Mouse (Mus musculus): ENCODE results near the gene 2310061N02Rik. TPM values are rescaled to one million over a fixed set of nuclear protein-coding genes. Genes with fewer than 3 reads are reported as not detected.
"Not testable (repeated sequence)": the region's sequence is repeated elsewhere in the genome, so short reads cannot be mapped to it uniquely, and the experiment has no call there.

The 2310061N02Rik gene
- not detected in 2 replicates for polyA plus RNA-seq (2014; fragmentation: Nextera tagmentation; extraction: Ambion mirVana)

GRCm38 (mm10) chr16:88707496-88708012 is at the start of gene 2310061N02Rik:
Gene 2310061N02Rik (minus strand): TSS chr16:88707962.
- H3K4me1 ChIP-seq (ENCODE audit: control insufficient read depth in 2 of 2, insufficient read depth in 2 of 2, low read length in 2 of 2): no peaks in the 10 kb centered on the region
- ATAC-seq (ENCODE audit: insufficient number of reproducible peaks, insufficient read depth, low FRiP score, low read depth): no peak
- WGBS: 78% methylated on average over 10 of the region's 10 CpGs
- H3K27me3 ChIP-seq (ENCODE audit: control insufficient read depth, insufficient read depth, low read length): no peaks in the 10 kb centered on the region
- no peaks in the 10 kb centered on the region for H3K36me3 ChIP-seq (ENCODE audit: control insufficient read depth, insufficient read depth, low read length)
- H3K4me2 ChIP-seq (ENCODE audit: low read length): no peak within 1 kb of the TSS
- no peak within 1 kb of the TSS for H3K9ac ChIP-seq (ENCODE audit: low read length)
- H3K27ac ChIP-seq (replicated peaks in 1 of 2; ENCODE audit: control insufficient read depth in 1 of 2, insufficient read depth in 1 of 2, low read depth in 2 of 2, low read length in 2 of 2): no peak within 1 kb of the TSS
- H3K4me3 ChIP-seq (ENCODE audit: control insufficient read depth in 1 of 2, insufficient read depth in 1 of 2, low read depth in 1 of 2, low read length in 2 of 2): no peak within 1 kb of the TSS
- H3K9me3 ChIP-seq (ENCODE audit: control insufficient read depth, low read length): no peaks in the 10 kb centered on the region

- H3K36me3 ChIP-seq (ENCODE audit: control insufficient read depth, insufficient read depth, low read length); ATAC-seq (ENCODE audit: insufficient number of reproducible peaks, insufficient read depth, low FRiP score, low read depth); H3K9me3 ChIP-seq (ENCODE audit: control insufficient read depth, low read length); H3K4me2 ChIP-seq (ENCODE audit: low read length); H3K4me1 ChIP-seq (ENCODE audit: control insufficient read depth in 2 of 2, insufficient read depth in 2 of 2, low read length in 2 of 2); H3K27me3 ChIP-seq (ENCODE audit: control insufficient read depth, insufficient read depth, low read length); H3K27ac ChIP-seq (replicated peaks in 1 of 2; ENCODE audit: control insufficient read depth in 1 of 2, insufficient read depth in 1 of 2, low read depth in 2 of 2, low read length in 2 of 2); H3K9ac ChIP-seq (ENCODE audit: low read length); H3K4me3 ChIP-seq (ENCODE audit: control insufficient read depth in 1 of 2, insufficient read depth in 1 of 2, low read depth in 1 of 2, low read length in 2 of 2): not testable (repeated sequence)
- WGBS: 69% methylated on average over 3 of the region's 3 CpGs
Measured at GRCm38 (mm10) chr16:88751535-88751934, 43.8 kb upstream of the 2310061N02Rik start, which contains the start of gene Krtap13. Gene Krtap13 (minus strand): TSS chr16:88751635.

DNA sequence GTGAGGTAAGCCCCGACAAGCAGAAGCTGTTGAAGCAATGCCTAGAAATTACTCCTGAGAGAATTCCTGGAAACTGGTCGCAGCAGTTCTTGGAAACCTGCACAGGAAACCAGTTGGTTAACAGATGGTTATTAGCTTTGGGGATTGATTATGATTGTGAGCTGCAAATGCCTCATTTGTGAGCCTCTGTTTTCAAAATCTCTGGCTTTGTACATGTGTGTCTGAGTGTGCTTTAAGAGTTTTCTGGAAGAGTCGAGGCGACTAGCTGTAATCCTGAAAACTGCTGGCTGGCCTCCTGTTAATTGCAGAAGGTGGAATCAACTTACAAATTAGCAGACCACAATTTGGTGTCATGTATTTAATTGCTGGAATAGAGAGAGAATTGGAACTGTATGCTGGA is 40.2 kb upstream of the 2310061N02Rik start:
- H3K27ac ChIP-seq (replicated peaks in 1 of 2; ENCODE audit: control insufficient read depth in 1 of 2, insufficient read depth in 1 of 2, low read depth in 2 of 2, low read length in 2 of 2): no peak overlapping the region
- no peaks in the 10 kb centered on the region for H3K9me3 ChIP-seq (ENCODE audit: control insufficient read depth, low read length)
- no peaks in the 10 kb centered on the region for H3K27me3 ChIP-seq (ENCODE audit: control insufficient read depth, insufficient read depth, low read length)
- ATAC-seq (ENCODE audit: insufficient number of reproducible peaks, insufficient read depth, low FRiP score, low read depth): no peak
- H3K4me3 ChIP-seq (ENCODE audit: control insufficient read depth in 1 of 2, insufficient read depth in 1 of 2, low read depth in 1 of 2, low read length in 2 of 2): no peak overlapping the region
- H3K36me3 ChIP-seq (ENCODE audit: control insufficient read depth, insufficient read depth, low read length): no peaks in the 10 kb centered on the region
- H3K4me1 ChIP-seq (ENCODE audit: control insufficient read depth in 2 of 2, insufficient read depth in 2 of 2, low read length in 2 of 2): no peaks in the 10 kb centered on the region
- no peak overlapping the region for H3K4me2 ChIP-seq (ENCODE audit: low read length)
- 63% methylated on average over 4 of the region's 4 CpGs for WGBS
- H3K9ac ChIP-seq (ENCODE audit: low read length): no peak overlapping the region

- H3K27me3 ChIP-seq (ENCODE audit: control insufficient read depth, insufficient read depth, low read length): no peaks in the 10 kb centered on the region
- 65% methylated on average over 4 of the region's 4 CpGs for WGBS
- no peak overlapping the region for H3K27ac ChIP-seq (replicated peaks in 1 of 2; ENCODE audit: control insufficient read depth in 1 of 2, insufficient read depth in 1 of 2, low read depth in 2 of 2, low read length in 2 of 2)
- no peak overlapping the region for H3K9ac ChIP-seq (ENCODE audit: low read length)
- no peaks in the 10 kb centered on the region for H3K9me3 ChIP-seq (ENCODE audit: control insufficient read depth, low read length)
- no peak overlapping the region for H3K4me3 ChIP-seq (ENCODE audit: control insufficient read depth in 1 of 2, insufficient read depth in 1 of 2, low read depth in 1 of 2, low read length in 2 of 2)
- no peak for ATAC-seq (ENCODE audit: insufficient number of reproducible peaks, insufficient read depth, low FRiP score, low read depth)
- H3K4me1 ChIP-seq (ENCODE audit: control insufficient read depth in 2 of 2, insufficient read depth in 2 of 2, low read length in 2 of 2): no peaks in the 10 kb centered on the region
- no peaks in the 10 kb centered on the region for H3K36me3 ChIP-seq (ENCODE audit: control insufficient read depth, insufficient read depth, low read length)
- no peak overlapping the region for H3K4me2 ChIP-seq (ENCODE audit: low read length)
Measured at GRCm38 (mm10) chr16:88744750-88745340, 37.1 kb upstream of the 2310061N02Rik start.

- WGBS: 44% methylated on average over 2 of the region's 2 CpGs
- Histone ChIP-seq H3K4me3 (ENCODE audit: control insufficient read depth in 1 of 2, insufficient read depth in 1 of 2, low read depth in 1 of 2, low read length in 2 of 2) (no peak overlapping the region), H3K9me3 (ENCODE audit: control insufficient read depth, low read length) (no peaks in the 10 kb centered on the region), H3K4me2 (ENCODE audit: low read length) (no peak overlapping the region), H3K27me3 (ENCODE audit: control insufficient read depth, insufficient read depth, low read length) (no peaks in the 10 kb centered on the region), H3K36me3 (ENCODE audit: control insufficient read depth, insufficient read depth, low read length) (no peaks in the 10 kb centered on the region), H3K9ac (ENCODE audit: low read length) (no peak overlapping the region), H3K27ac (replicated peaks in 1 of 2; ENCODE audit: control insufficient read depth in 1 of 2, insufficient read depth in 1 of 2, low read depth in 2 of 2, low read length in 2 of 2) (no peak overlapping the region), H3K4me1 (ENCODE audit: control insufficient read depth in 2 of 2, insufficient read depth in 2 of 2, low read length in 2 of 2) (no peaks in the 10 kb centered on the region)
- no peak for ATAC-seq (ENCODE audit: insufficient number of reproducible peaks, insufficient read depth, low FRiP score, low read depth)
Measured at GRCm38 (mm10) chr16:88735391-88735790, 27.6 kb upstream of the 2310061N02Rik start.

DNA sequence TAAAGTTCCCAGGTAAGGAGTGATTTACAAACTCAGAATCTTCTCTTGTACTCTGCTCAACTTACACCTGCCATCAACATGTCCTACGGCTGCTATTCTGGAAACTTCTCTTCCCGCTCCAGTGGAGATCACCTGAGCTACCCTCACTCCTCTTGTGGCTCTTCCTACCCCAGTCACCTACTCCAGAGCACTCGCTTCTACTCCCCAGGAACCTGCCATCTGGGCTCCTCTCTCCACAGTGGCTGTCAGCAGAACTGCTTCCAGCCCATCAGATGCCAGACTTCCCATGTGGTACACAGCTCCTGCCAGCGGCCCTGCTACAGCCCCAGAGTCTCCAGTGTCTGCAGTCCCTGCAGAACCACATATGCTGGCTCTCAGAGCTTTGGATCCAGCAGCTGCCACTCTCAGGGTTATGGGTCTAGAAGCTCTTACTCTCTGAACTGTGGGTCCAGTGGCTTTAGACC is 21.1 kb upstream of the 2310061N02Rik start, which contains the start of gene Krtap13-1:
TSS of gene Krtap13-1 (plus strand) at position 51 of the 464 bp plus-strand sequence.
- H3K4me1 ChIP-seq (ENCODE audit: control insufficient read depth in 2 of 2, insufficient read depth in 2 of 2, low read length in 2 of 2): no peaks in the 10 kb centered on the region
- no peaks in the 10 kb centered on the region for H3K9me3 ChIP-seq (ENCODE audit: control insufficient read depth, low read length)
- ATAC-seq (ENCODE audit: insufficient number of reproducible peaks, insufficient read depth, low FRiP score, low read depth): no peak
- H3K36me3 ChIP-seq (ENCODE audit: control insufficient read depth, insufficient read depth, low read length): no peaks in the 10 kb centered on the region
- no peak within 1 kb of the TSS for H3K4me3 ChIP-seq (ENCODE audit: control insufficient read depth in 1 of 2, insufficient read depth in 1 of 2, low read depth in 1 of 2, low read length in 2 of 2)
- no peaks in the 10 kb centered on the region for H3K27me3 ChIP-seq (ENCODE audit: control insufficient read depth, insufficient read depth, low read length)
- no peak within 1 kb of the TSS for H3K27ac ChIP-seq (replicated peaks in 1 of 2; ENCODE audit: control insufficient read depth in 1 of 2, insufficient read depth in 1 of 2, low read depth in 2 of 2, low read length in 2 of 2)
- no peak within 1 kb of the TSS for H3K9ac ChIP-seq (ENCODE audit: low read length)
- no peak within 1 kb of the TSS for H3K4me2 ChIP-seq (ENCODE audit: low read length)
- whole genome bisulfite sequencing: 66% methylated on average over 4 of the region's 4 CpGs

- H3K4me1 ChIP-seq (ENCODE audit: control insufficient read depth in 2 of 2, insufficient read depth in 2 of 2, low read length in 2 of 2): no peaks in the 10 kb centered on the region
- ATAC-seq (ENCODE audit: insufficient number of reproducible peaks, insufficient read depth, low FRiP score, low read depth): no peak
- no peak overlapping the region for H3K4me3 ChIP-seq (ENCODE audit: control insufficient read depth in 1 of 2, insufficient read depth in 1 of 2, low read depth in 1 of 2, low read length in 2 of 2)
- no peak overlapping the region for H3K4me2 ChIP-seq (ENCODE audit: low read length)
- no peaks in the 10 kb centered on the region for H3K27me3 ChIP-seq (ENCODE audit: control insufficient read depth, insufficient read depth, low read length)
- no peaks in the 10 kb centered on the region for H3K36me3 ChIP-seq (ENCODE audit: control insufficient read depth, insufficient read depth, low read length)
- H3K9ac ChIP-seq (ENCODE audit: low read length): no peak overlapping the region
- H3K27ac ChIP-seq (replicated peaks in 1 of 2; ENCODE audit: control insufficient read depth in 1 of 2, insufficient read depth in 1 of 2, low read depth in 2 of 2, low read length in 2 of 2): no peak overlapping the region
- H3K9me3 ChIP-seq (ENCODE audit: control insufficient read depth, low read length): no peaks in the 10 kb centered on the region
- 40% methylated on average over 1 of the region's 1 CpGs for WGBS
Measured at GRCm38 (mm10) chr16:88720031-88720430, 12.3 kb upstream of the 2310061N02Rik start.

GRCm38 (mm10) chr16:88716549-88716948 is 8.8 kb upstream of the 2310061N02Rik start:
- Histone ChIP-seq H3K27ac (replicated peaks in 1 of 2; ENCODE audit: control insufficient read depth in 1 of 2, insufficient read depth in 1 of 2, low read depth in 2 of 2, low read length in 2 of 2) (no peak overlapping the region), H3K27me3 (ENCODE audit: control insufficient read depth, insufficient read depth, low read length) (no peaks in the 10 kb centered on the region), H3K4me3 (ENCODE audit: control insufficient read depth in 1 of 2, insufficient read depth in 1 of 2, low read depth in 1 of 2, low read length in 2 of 2) (no peak overlapping the region), H3K36me3 (ENCODE audit: control insufficient read depth, insufficient read depth, low read length) (no peaks in the 10 kb centered on the region), H3K4me2 (ENCODE audit: low read length) (no peak overlapping the region), H3K4me1 (ENCODE audit: control insufficient read depth in 2 of 2, insufficient read depth in 2 of 2, low read length in 2 of 2) (no peaks in the 10 kb centered on the region), H3K9ac (ENCODE audit: low read length) (no peak overlapping the region), H3K9me3 (ENCODE audit: control insufficient read depth, low read length) (no peaks in the 10 kb centered on the region)
- ATAC-seq (ENCODE audit: insufficient number of reproducible peaks, insufficient read depth, low FRiP score, low read depth): no peak
